Mouse (Mus musculus) bone marrow, adult 2 months (tissue): ENCODE measurements around the gene Arhgap24. TPM values are rescaled to one million over a fixed set of nuclear protein-coding genes. Genes with fewer than 3 reads are reported as not detected.

Source experiments
- H3K27ac ChIP-seq: fragments of 200-500 bp; 2 replicates; pipeline ENCODE4 v1.5.1; 2012; ENCODE audit warnings: low read depth, mild to moderate bottlenecking, control low read depth, inconsistent platforms, low read length; ENCODE audit not compliant: control insufficient read depth, poor library complexity, insufficient read depth
- H3K4me1 ChIP-seq: fragments of 200-500 bp; 2 replicates; pipeline ENCODE4 v1.6.1; 2011; ENCODE audit warnings: low read length; ENCODE audit not compliant: control insufficient read depth, insufficient read depth
- H3K4me3 ChIP-seq: fragments of 200-500 bp; replicated peaks from 2 replicates; pipeline ENCODE3; 2011; ENCODE audit warnings: mild to moderate bottlenecking, low read depth, low read length, control low read depth; ENCODE audit not compliant: control insufficient read depth
- CTCF ChIP-seq: fragments of 200-500 bp; IDR thresholded peaks from 2 replicates; pipeline ENCODE4 v1.5.1; 2011; ENCODE audit warnings: low read length, control low read depth; ENCODE audit not compliant: control insufficient read depth, insufficient read depth
- POLR2A ChIP-seq: fragments of 200-500 bp; IDR thresholded peaks from 2 replicates; pipeline ENCODE4 v1.6.1; 2011; ENCODE audit warnings: low read depth, mild to moderate bottlenecking, control low read depth, low read length, borderline replicate concordance; ENCODE audit not compliant: control insufficient read depth
- WGBS: fragments of 180-500 bp; shearing (Covaris S2); methylation state at CpG from one replicate; pipeline ENCODE4 v1.1.7; 2018; 5-methylcytosine and 5-hydroxymethylcytosine counted together
- polyA plus RNA-seq: library from polyadenylated mRNA; stranded (reverse); fragments of >200 nt; gene quantifications from 2 replicates; pipeline ENCODE4 v1.2.4, GENCODE M21; 2011; ENCODE audit warnings: low replicate concordance; ENCODE audit not compliant: missing spikeins, insufficient read depth, insufficient read length

The Arhgap24 gene
- polyA plus RNA-seq, 1 experiment: 4.1 TPM

- Histone ChIP-seq H3K4me3 (no peak overlapping the region), H3K4me1 (no peaks in the 10 kb centered on the region), H3K27ac (no peak overlapping the region)
- TF ChIP-seq CTCF: no peak
- no peak for TF ChIP-seq POLR2A
Observed at GRCm38 (mm10) chr5:102807518-102807917, 326.3 kb downstream of the Arhgap24 start.

- Histone ChIP-seq H3K4me1 (no peaks in the 10 kb centered on the region), H3K27ac (no peak overlapping the region), H3K4me3 (no peak overlapping the region)
- 75% methylated on average over 7 of the region's 7 CpGs for WGBS
- TF ChIP-seq POLR2A (no peak), CTCF (no peak)
Observed at GRCm38 (mm10) chr5:102810366-102810957, 329.3 kb downstream of the Arhgap24 start.

- H3K27ac ChIP-seq: no peak overlapping the region
- H3K4me1 ChIP-seq: no peaks in the 10 kb centered on the region
- H3K4me3 ChIP-seq: no peak overlapping the region
- 76% methylated on average over 3 of the region's 3 CpGs for WGBS
- TF ChIP-seq POLR2A (no peak), CTCF (no peak)
Observed at GRCm38 (mm10) chr5:102813271-102813670, 332.1 kb downstream of the Arhgap24 start.

DNA sequence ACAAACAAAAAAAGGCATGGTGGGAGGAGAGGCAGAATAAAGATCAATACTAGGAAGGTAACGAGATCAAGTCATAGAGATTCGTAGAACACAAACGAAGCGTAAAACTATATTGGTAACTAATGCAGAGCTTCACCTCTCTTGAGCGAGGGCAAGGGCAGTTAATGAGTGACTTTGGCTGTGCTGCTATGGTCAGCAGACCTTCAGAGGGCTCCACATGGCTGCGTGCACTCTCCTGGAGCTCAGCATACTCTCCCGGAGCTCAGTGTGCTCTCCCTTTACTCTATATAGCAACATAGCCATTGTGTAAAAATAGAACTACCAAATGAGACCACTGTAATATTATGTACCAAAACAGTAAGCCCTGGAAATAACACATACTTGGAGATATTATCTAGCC lies 336.4 kb downstream of the Arhgap24 start:
- Histone ChIP-seq H3K27ac (no peak overlapping the region), H3K4me3 (no peak overlapping the region), H3K4me1 (no peaks in the 10 kb centered on the region)
- 83% methylated on average over 7 of the region's 7 CpGs for WGBS
- TF ChIP-seq CTCF (no peak), POLR2A (no peak)

GRCm38 (mm10) chr5:102825538-102825937 lies 344.3 kb downstream of the Arhgap24 start:
- TF ChIP-seq CTCF (no peak), POLR2A (no peak)
- H3K27ac ChIP-seq: no peak overlapping the region
- H3K4me3 ChIP-seq: no peak overlapping the region
- H3K4me1 ChIP-seq: no peaks in the 10 kb centered on the region
- WGBS: 60% methylated on average over 8 of the region's 8 CpGs

DNA sequence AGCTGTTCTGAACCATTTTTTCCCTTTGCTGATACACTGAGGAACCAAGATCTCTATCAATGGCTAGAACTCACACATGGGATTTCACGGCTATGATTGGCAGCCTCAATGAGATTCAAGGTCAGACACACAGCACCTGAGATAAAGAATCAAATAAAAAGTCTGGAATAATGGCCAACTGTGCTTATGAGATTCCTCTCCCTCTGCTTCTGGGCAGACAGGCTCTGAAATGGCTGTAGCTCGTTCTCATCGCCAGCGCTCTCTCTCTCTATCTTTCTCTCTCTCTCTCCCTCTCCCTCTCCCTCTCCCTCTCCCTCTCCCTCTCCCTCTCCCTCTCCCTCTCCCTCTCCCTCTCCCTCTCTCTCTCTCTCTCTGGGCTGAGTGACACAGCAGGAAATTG lies 357.9 kb downstream of the Arhgap24 start:
- no peak overlapping the region for H3K27ac ChIP-seq
- no peaks in the 10 kb centered on the region for H3K4me1 ChIP-seq
- 80% methylated on average over 4 of the region's 4 CpGs for whole genome bisulfite sequencing
- no peak overlapping the region for H3K4me3 ChIP-seq
- TF ChIP-seq POLR2A (no peak), CTCF (no peak)

GRCm38 (mm10) chr5:102843934-102844709 lies 362.9 kb downstream of the Arhgap24 start:
- H3K27ac ChIP-seq: no peak overlapping the region
- H3K4me1 ChIP-seq: no peaks in the 10 kb centered on the region
- TF ChIP-seq POLR2A (no peak), CTCF (no peak)
- no peak overlapping the region for H3K4me3 ChIP-seq
- 53% methylated on average over 5 of the region's 5 CpGs for WGBS

DNA sequence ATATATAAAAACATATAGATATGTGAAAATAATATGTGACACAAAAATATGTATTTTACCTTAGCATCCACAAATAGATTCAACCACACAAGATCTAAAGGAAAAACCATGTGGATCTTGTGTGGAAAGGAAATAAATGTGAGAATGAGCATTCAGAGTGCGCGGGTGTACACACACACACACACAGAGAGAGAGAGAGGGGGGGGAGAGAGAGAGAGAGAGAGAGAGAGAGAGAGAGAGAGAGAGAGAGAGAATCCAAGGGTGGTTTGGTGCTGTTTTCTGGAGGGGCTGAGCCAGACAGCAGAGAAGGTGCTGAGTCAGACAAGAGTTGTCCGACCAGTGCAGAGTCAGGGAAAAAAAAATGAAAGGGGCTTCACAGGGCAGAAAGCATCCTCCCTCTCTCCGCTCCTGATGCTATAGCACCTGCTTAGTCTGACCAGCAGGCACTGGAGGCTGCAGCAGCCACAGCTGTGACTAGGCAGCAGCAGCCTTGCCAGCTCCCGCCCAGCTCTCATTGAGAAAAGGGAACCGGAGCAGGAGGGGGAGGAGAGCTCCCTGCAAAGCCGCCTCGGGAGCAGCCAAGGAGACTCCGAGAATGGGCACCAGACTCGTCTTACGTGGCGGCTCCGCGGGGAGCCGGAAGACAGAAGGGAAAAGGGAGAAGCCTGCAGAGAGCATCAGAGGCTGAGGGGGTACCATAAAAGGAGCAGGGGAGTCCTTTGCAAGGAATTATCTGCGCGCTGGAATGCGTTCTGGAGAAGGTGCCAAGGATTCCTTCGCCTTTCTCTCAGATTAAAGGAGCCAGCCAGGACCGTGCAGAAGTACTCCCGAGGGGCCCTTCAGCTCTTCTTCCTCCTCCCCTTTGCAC lies 363.8 kb downstream of the Arhgap24 start:
- Histone ChIP-seq H3K4me3 (no peak overlapping the region), H3K27ac (no peak overlapping the region), H3K4me1 (no peaks in the 10 kb centered on the region)
- no peak for TF ChIP-seq POLR2A
- no peak for TF ChIP-seq CTCF
- WGBS: 4% methylated on average over 21 of the region's 21 CpGs
